14 mouse cellular contexts compared by ENCODE assay signal in genomic region chr2:168988056-168988455, GRCm38 (mm10).
"Had no signal": no experiment of that assay in that cellular context is flagged by ENCODE, and none has a peak within 500 bp of the region (broad histone marks: within the 10 kb centered on the region; RNA-seq: fewer than 3 reads in every experiment).

No protein-coding gene starts in this region.

- H3K36me3 ChIP-seq: kidney, embryonic 15.5 days; limb, embryonic 10.5 days; liver, embryonic 15.5 days; midbrain, embryonic 15.5 days; neural tube, embryonic 12.5 days had no signal

- H3K4me1 ChIP-seq: liver, embryonic 15.5 days had no signal

- H3K4me2 ChIP-seq: kidney, embryonic 15.5 days; liver, embryonic 11.5 days; liver, embryonic 15.5 days; midbrain, embryonic 15.5 days; neural tube, embryonic 12.5 days had no signal

- ATAC-seq: lung, postnatal 0 days; midbrain, embryonic 15.5 days had no signal

- H3K9ac ChIP-seq: kidney, embryonic 15.5 days; liver, embryonic 15.5 days; midbrain, embryonic 15.5 days; neural tube, embryonic 12.5 days had no signal

- H3K9me3 ChIP-seq: kidney, embryonic 15.5 days; limb, embryonic 10.5 days; liver, embryonic 15.5 days; midbrain, embryonic 15.5 days; neural tube, embryonic 12.5 days had no signal

- H3K27ac ChIP-seq: kidney, embryonic 15.5 days; limb, embryonic 10.5 days; liver, embryonic 15.5 days; midbrain, embryonic 15.5 days; neural tube, embryonic 12.5 days had no signal

- H3K27me3 ChIP-seq: kidney, embryonic 15.5 days; liver, embryonic 15.5 days; midbrain, embryonic 15.5 days; neural tube, embryonic 12.5 days had no signal

- DNase-seq: lung, adult 2 months; lung, postnatal 36 days; retina, postnatal 1 day; right cerebral cortex, postnatal 4 days; spleen, adult 18-20 months; thymus, adult 2 months; thymus, postnatal 4 days had no signal

- H3K4me3 ChIP-seq: kidney, embryonic 15.5 days; limb, embryonic 10.5 days; liver, embryonic 15.5 days; midbrain, embryonic 15.5 days; neural tube, embryonic 12.5 days had no signal
